In genomic region chr4:82398282-82398681, GRCm38 (mm10) we compare ENCODE assay signal across 24 mouse cellular contexts.
DNase-seq lines count a peak whose midpoint lies in the region; ATAC-seq and TF ChIP-seq lines count a peak whose summit lies in the region.
"Had no signal": no experiment of that assay in that cellular context is flagged by ENCODE, and none has a peak within 500 bp of the region (broad histone marks: within the 10 kb centered on the region; RNA-seq: fewer than 3 reads in every experiment).

No protein-coding gene starts in this region.

- WGBS in liver, postnatal 0 days (ENCODE audit: insufficient replicate concordance), result 59% methylated on average over 2 of the region's 2 CpGs
- WGBS in liver, embryonic 11.5 days, result 68% methylated on average over 2 of the region's 2 CpGs

- H3K27me3 ChIP-seq in liver, postnatal 0 days (ENCODE audit: insufficient read depth, low read length), result no peaks in the 10 kb centered on the region
- no peaks in the 10 kb centered on the region for H3K27me3 ChIP-seq in liver, embryonic 11.5 days (replicated peaks; ENCODE audit: control insufficient read depth, insufficient read depth, low read length)
- H3K27me3 ChIP-seq: embryonic facial prominence, embryonic 13.5 days; embryonic facial prominence, embryonic 15.5 days; forebrain, embryonic 12.5 days had no signal

- H3K4me3 ChIP-seq in liver, postnatal 0 days (ENCODE audit: low read depth, low read length), result no peak overlapping the region
- no peak overlapping the region for H3K4me3 ChIP-seq in liver, embryonic 11.5 days (ENCODE audit: low read depth, low read length)
- no peak overlapping the region for H3K4me3 ChIP-seq in ES-E14 (ENCODE audit: insufficient read depth in 1 of 2, low read depth in 1 of 2, low read length in 2 of 2, poor library complexity in 1 of 2, severe bottlenecking in 1 of 2)
- H3K4me3 ChIP-seq: embryonic facial prominence, embryonic 13.5 days; embryonic facial prominence, embryonic 15.5 days; erythroblast, embryonic 14.5 days; forebrain, embryonic 10.5 days; forebrain, embryonic 12.5 days had no signal

- no peak for TF ChIP-seq CTCF in liver, postnatal 0 days (IDR thresholded peaks at IDR 0.05; ENCODE audit: low read depth)

- no peaks in the 10 kb centered on the region for H3K36me3 ChIP-seq in liver, postnatal 0 days (replicated peaks; ENCODE audit: insufficient read depth, low read length)
- no peaks in the 10 kb centered on the region for H3K36me3 ChIP-seq in liver, embryonic 11.5 days (ENCODE audit: control insufficient read depth, insufficient read depth, low read length)
- no peaks in the 10 kb centered on the region for H3K36me3 ChIP-seq in ES-E14 (ENCODE audit: control insufficient read depth, insufficient read depth, low read length, poor library complexity, severe bottlenecking)
- H3K36me3 ChIP-seq: embryonic facial prominence, embryonic 13.5 days; embryonic facial prominence, embryonic 15.5 days; forebrain, embryonic 10.5 days; forebrain, embryonic 12.5 days had no signal

- H3K4me1 ChIP-seq in liver, postnatal 0 days (ENCODE audit: insufficient read depth), result peaks cover 16% of the 10 kb centered on the region
- peaks cover 12% of the 10 kb centered on the region for H3K4me1 ChIP-seq in liver, embryonic 11.5 days (replicated peaks; ENCODE audit: control insufficient read depth, insufficient read depth, low read length)
- H3K4me1 ChIP-seq in ES-E14 (ENCODE audit: control insufficient read depth in 2 of 2, insufficient read depth in 2 of 2, low read length in 2 of 2, poor library complexity in 1 of 2), result peaks cover 15 to 19% of the 10 kb centered on the region in 2 experiments

- H3K27ac ChIP-seq in liver, postnatal 0 days (ENCODE audit: low read depth), result peak overlapping the region; percentile 29; the same call in 1 of the 2 replicates
- H3K27ac ChIP-seq in liver, embryonic 11.5 days (ENCODE audit: low read depth, low read length), result no peak overlapping the region
- H3K27ac ChIP-seq in ES-E14 (ENCODE audit: insufficient read depth, low read depth, low read length, poor library complexity, severe bottlenecking), result no peak overlapping the region
- H3K27ac ChIP-seq: embryonic facial prominence, embryonic 13.5 days; embryonic facial prominence, embryonic 15.5 days; forebrain, embryonic 10.5 days; forebrain, embryonic 12.5 days had no signal

- no peak for TF ChIP-seq EP300 in liver, postnatal 0 days (IDR thresholded peaks at IDR 0.05; ENCODE audit: low read depth)

- no peak for ATAC-seq in liver, postnatal 0 days
- ATAC-seq in liver, embryonic 11.5 days (replicated peaks; ENCODE audit: low FRiP score), result no peak
- ATAC-seq: forebrain, embryonic 14.5 days; forebrain, embryonic 16.5 days had no signal

- no peaks in the 10 kb centered on the region for H3K9me3 ChIP-seq in liver, postnatal 0 days (ENCODE audit: low read length)
- no peaks in the 10 kb centered on the region for H3K9me3 ChIP-seq in liver, embryonic 11.5 days (ENCODE audit: control insufficient read depth, low read length)
- no peaks in the 10 kb centered on the region for H3K9me3 ChIP-seq in ES-E14 (ENCODE audit: control insufficient read depth, insufficient read depth, low read depth, low read length)
- H3K9me3 ChIP-seq: embryonic facial prominence, embryonic 13.5 days; embryonic facial prominence, embryonic 15.5 days; forebrain, embryonic 10.5 days; forebrain, embryonic 12.5 days had no signal

- DNase-seq in heart, adult 11 months, result peak; percentile 54
- DNase-seq in heart, postnatal 25 days (ENCODE audit: low spot score), result no peak
- no peak for DNase-seq in liver, postnatal 0 days
- DNase-seq in liver, embryonic 11.5 days (ENCODE audit: low spot score), result no peak
- no peak for DNase-seq in ES-E14 (ENCODE audit: low read depth, low spot score)
- no peak for DNase-seq in lung, adult 18-20 months
- no peak for DNase-seq in frontal cortex, postnatal 14 days (ENCODE audit: low spot score in 2 of 2)
- DNase-seq: adrenal gland, adult 2 months; adrenal gland, postnatal 14 days; adrenal gland, postnatal 36 days; cerebellum, adult 11 months; cerebellum, adult 18-20 months; cerebellum, adult 8-10 months; cerebellum, adult 9-11 months; cerebellum, postnatal 14 days; cerebellum, postnatal 36 days; embryo, embryonic 11 days had no signal

- in situ Hi-C loops in ES-E14 (cut with MboI; ENCODE audit: low sequenced_read_pairs in 2 of 2, unreplicated experiment in 2 of 2), result no loop called here

- intact Hi-C loops in heart, postnatal 25 days (cut with DNase I), result loop anchor here (2.0 to 10.0 kb wide), 2 partner anchors 35 to 63 kb away; no protein-coding TSS in a partner anchor

- H3K4me2 ChIP-seq in liver, postnatal 0 days (ENCODE audit: low read depth, low read length), result no peak overlapping the region
- no peak overlapping the region for H3K4me2 ChIP-seq in liver, embryonic 11.5 days
- H3K4me2 ChIP-seq: embryonic facial prominence, embryonic 13.5 days; embryonic facial prominence, embryonic 15.5 days; forebrain, embryonic 12.5 days had no signal

- H3K9ac ChIP-seq in liver, postnatal 0 days (replicated peaks), result no peak overlapping the region
- no peak overlapping the region for H3K9ac ChIP-seq in liver, embryonic 11.5 days (ENCODE audit: low read depth, low read length)
- H3K9ac ChIP-seq in ES-E14 (ENCODE audit: insufficient read depth, low read depth, low read length, poor library complexity, severe bottlenecking), result no peak overlapping the region
- H3K9ac ChIP-seq: embryonic facial prominence, embryonic 13.5 days; embryonic facial prominence, embryonic 15.5 days; forebrain, embryonic 12.5 days had no signal

TF ChIP-seq in ES-E14, 5 proteins besides CTCF, POLR2A, EP300 and RAD21:
- TF ChIP-seq CHD2 (IDR thresholded peaks at IDR 0.05; ENCODE audit: low read depth, low read length) (no peak), MAFK (IDR thresholded peaks at IDR 0.05; ENCODE audit: insufficient read depth, low read depth, low read length) (peak; percentile 59)
